Mouse (Mus musculus) hindbrain, embryonic 13.5 days (tissue): ENCODE results near the gene Selenbp1. TPM values are rescaled to one million over a fixed set of nuclear protein-coding genes. Genes with fewer than 3 reads are reported as not detected.

Source experiments
- polyA plus RNA-seq: library from polyadenylated mRNA; unstranded; fragments of >200 nt; fragmentation: Nextera tagmentation; extraction: Ambion mirVana; gene quantifications from 2 replicates; pipeline ENCODE4 v1.2.1, GENCODE M21; 2015

Selenbp1 gene
- polyA plus RNA-seq, 1 experiment from 2014 or later: 14.1 TPM

Other genes with a start within 250 kb of the Selenbp1 start
- 0.52 TPM in 1 of 2 replicates, not detected in the other for gene Selenbp2, start 239.5 kb upstream of the Selenbp1 start, polyA plus RNA-seq
- gene Cgn, start 146.6 kb upstream of the Selenbp1 start, polyA plus RNA-seq: 7.4 and 7.6 TPM in 2 replicates
- gene Pogz, start 95.5 kb upstream of the Selenbp1 start, polyA plus RNA-seq: 22.7 and 23.4 TPM in 2 replicates
- 366 and 376 TPM in 2 replicates for gene Psmb4, start 46.1 kb upstream of the Selenbp1 start, polyA plus RNA-seq
- 5.4 and 5.5 TPM in 2 replicates for gene Rfx5, start 21.0 kb downstream of the Selenbp1 start, polyA plus RNA-seq
- gene Pi4kb, start 41.7 kb downstream of the Selenbp1 start, polyA plus RNA-seq: 23.2 and 24.7 TPM in 2 replicates
- gene Zfp687, start 82.4 kb downstream of the Selenbp1 start, polyA plus RNA-seq: 21.6 and 22.8 TPM in 2 replicates
- gene Psmd4, start 109.6 kb downstream of the Selenbp1 start, polyA plus RNA-seq: 269 and 277 TPM in 2 replicates
- gene Pip5k1a, start 173.9 kb downstream of the Selenbp1 start, polyA plus RNA-seq: 15.4 and 16.7 TPM in 2 replicates
- gene Vps72, start 178.0 kb downstream of the Selenbp1 start, polyA plus RNA-seq: 219 and 221 TPM in 2 replicates
- gene Tmod4, start 191.4 kb downstream of the Selenbp1 start, polyA plus RNA-seq: 0.99 and 1.5 TPM in 2 replicates
- gene Scnm1, start 201.0 kb downstream of the Selenbp1 start, polyA plus RNA-seq: 95.9 and 97.1 TPM in 2 replicates
- gene Lysmd1, start 201.0 kb downstream of the Selenbp1 start, polyA plus RNA-seq: 36.8 and 38.4 TPM in 2 replicates
- gene Tnfaip8l2, start 209.3 kb downstream of the Selenbp1 start, polyA plus RNA-seq: 2.8 and 3.1 TPM in 2 replicates
- 31.5 and 31.8 TPM in 2 replicates for gene Sema6c, start 227.4 kb downstream of the Selenbp1 start, polyA plus RNA-seq